ENCODE assay signal across 20 mouse cellular contexts in the genomic region with DNA sequence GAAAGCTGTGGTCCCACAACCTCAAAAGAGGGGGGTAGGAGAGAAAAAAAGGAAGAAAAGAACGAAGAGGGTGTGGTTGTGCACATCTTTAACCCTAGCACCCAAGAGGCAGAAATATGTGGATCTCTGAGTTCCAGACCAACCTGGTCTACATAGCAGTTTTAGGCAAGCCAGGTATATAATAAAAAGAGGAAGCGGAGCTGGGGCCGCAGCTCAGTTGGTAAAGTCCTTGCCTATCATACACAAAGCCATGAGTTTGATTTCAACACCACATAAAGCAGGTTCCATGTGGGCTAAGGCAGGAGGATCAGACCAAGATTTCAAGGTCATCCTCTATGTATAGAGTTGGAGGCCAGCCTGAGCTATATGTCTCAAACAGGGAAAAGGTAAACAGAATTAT. TPM values are rescaled to one million over a fixed set of nuclear protein-coding genes. Genes with fewer than 3 reads are reported as not detected.
A peak's percentile ranks its signal among the peaks of the same experiment; 100 is the strongest.
DNase-seq lines count a peak whose midpoint lies in the region; ATAC-seq and TF ChIP-seq lines count a peak whose summit lies in the region.
"Had no signal": no experiment of that assay in that cellular context is flagged by ENCODE, and none has a peak within 500 bp of the region (broad histone marks: within the 10 kb centered on the region; RNA-seq: fewer than 3 reads in every experiment).

No protein-coding gene starts in this region.

- peak overlapping the region; percentile 83 for H3K4me2 ChIP-seq in heart, embryonic 13.5 days
- peak overlapping the region; percentile 96; the same call in 1 of the 2 replicates for H3K4me2 ChIP-seq in heart, postnatal 0 days (ENCODE audit: low read depth, low read length)
- H3K4me2 ChIP-seq in midbrain, embryonic 16.5 days (ENCODE audit: low read length) = no peak overlapping the region
- H3K4me2 ChIP-seq: embryonic facial prominence, embryonic 12.5 days; hindbrain, embryonic 14.5 days had no signal

- 0 out of 2 replicates have a peak, but pooled peaks cover 4% of the 10 kb centered on the region for H3K27me3 ChIP-seq in heart, embryonic 13.5 days (replicated peaks)
- H3K27me3 ChIP-seq in testis, adult 2 months (ENCODE audit: control insufficient read depth, insufficient read depth, low read length) = no peaks in the 10 kb centered on the region
- no peaks in the 10 kb centered on the region for H3K27me3 ChIP-seq in heart, postnatal 0 days (ENCODE audit: control insufficient read depth, insufficient read depth, low read length)
- H3K27me3 ChIP-seq in midbrain, embryonic 16.5 days (ENCODE audit: control insufficient read depth, insufficient read depth, low read depth, low read length) = peaks cover 4% of the 10 kb centered on the region; the same call in 1 of the 2 replicates
- H3K27me3 ChIP-seq: embryonic facial prominence, embryonic 12.5 days; Patski had no signal

- intact Hi-C loops in heart, postnatal 10 days (cut with DNase I) = loop anchor here (10.0 kb wide), 1 partner anchor 555 kb away; a partner anchor contains a TSS

- peak overlapping the region; percentile 94; the same call in 1 of the 2 replicates for H3K9ac ChIP-seq in heart, embryonic 13.5 days
- no peak overlapping the region for H3K9ac ChIP-seq in heart, postnatal 0 days (replicated peaks; ENCODE audit: low read depth, low read length)
- H3K9ac ChIP-seq in midbrain, embryonic 16.5 days (ENCODE audit: low read depth, low read length) = no peak overlapping the region
- H3K9ac ChIP-seq: embryonic facial prominence, embryonic 12.5 days; hindbrain, embryonic 14.5 days; liver, embryonic 14.5 days had no signal

- H3K36me3 ChIP-seq in heart, embryonic 13.5 days = no peaks in the 10 kb centered on the region
- no peaks in the 10 kb centered on the region for H3K36me3 ChIP-seq in testis, adult 2 months (ENCODE audit: control insufficient read depth, insufficient read depth, low read length)
- no peaks in the 10 kb centered on the region for H3K36me3 ChIP-seq in heart, postnatal 0 days (replicated peaks; ENCODE audit: control insufficient read depth, insufficient read depth, low read length)
- H3K36me3 ChIP-seq in midbrain, embryonic 16.5 days (ENCODE audit: control insufficient read depth, insufficient read depth, low read length) = no peaks in the 10 kb centered on the region
- H3K36me3 ChIP-seq: embryonic facial prominence, embryonic 12.5 days had no signal

- no peak for TF ChIP-seq CTCF in testis, adult 2 months (IDR thresholded peaks at IDR 0.05; ENCODE audit: control insufficient read depth, insufficient read depth, insufficient replicate concordance, low read depth, low read length)
- no peak for TF ChIP-seq CTCF in heart, postnatal 0 days (IDR thresholded peaks at IDR 0.05; ENCODE audit: low read depth)

- H3K4me1 ChIP-seq in heart, embryonic 13.5 days = peaks cover 59% of the 10 kb centered on the region
- H3K4me1 ChIP-seq in testis, adult 2 months (ENCODE audit: control insufficient read depth, insufficient read depth, low read length) = peaks cover 19% of the 10 kb centered on the region
- peaks cover 18% of the 10 kb centered on the region; the same call in 1 of the 2 replicates for H3K4me1 ChIP-seq in heart, postnatal 0 days (ENCODE audit: control insufficient read depth, insufficient read depth)
- H3K4me1 ChIP-seq in midbrain, embryonic 16.5 days (ENCODE audit: control insufficient read depth, insufficient read depth, low read length) = peaks cover 15% of the 10 kb centered on the region

- no peak for TF ChIP-seq EP300 in heart, postnatal 0 days (IDR thresholded peaks at IDR 0.05; ENCODE audit: low read depth)

- H3K9me3 ChIP-seq in heart, embryonic 13.5 days = no peaks in the 10 kb centered on the region
- H3K9me3 ChIP-seq in heart, postnatal 0 days (replicated peaks; ENCODE audit: control insufficient read depth, low read length) = no peaks in the 10 kb centered on the region
- H3K9me3 ChIP-seq in midbrain, embryonic 16.5 days (replicated peaks; ENCODE audit: control insufficient read depth, low read length, poor library complexity, severe bottlenecking) = no peaks in the 10 kb centered on the region
- H3K9me3 ChIP-seq: embryonic facial prominence, embryonic 12.5 days had no signal

- peak overlapping the region; percentile 64 for H3K4me3 ChIP-seq in heart, embryonic 13.5 days
- no peak overlapping the region for H3K4me3 ChIP-seq in testis, adult 2 months (ENCODE audit: control insufficient read depth, low read depth, low read length)
- H3K4me3 ChIP-seq in heart, postnatal 0 days (ENCODE audit: low read depth, low read length) = no peak overlapping the region
- H3K4me3 ChIP-seq in midbrain, embryonic 16.5 days (ENCODE audit: low read depth, low read length) = no peak overlapping the region
- H3K4me3 ChIP-seq: embryonic facial prominence, embryonic 12.5 days had no signal

- no peak for ATAC-seq in heart, embryonic 13.5 days (ENCODE audit: extremely low read depth, insufficient number of reproducible peaks, low FRiP score, low TSS enrichment)
- ATAC-seq in heart, postnatal 0 days (ENCODE audit: insufficient read depth, low read depth) = no peak
- ATAC-seq in midbrain, embryonic 16.5 days = no peak
- ATAC-seq: CD4-positive, CD25-positive, alpha-beta regulatory T cell, adult 4 months; Patski had no signal

- H3K27ac ChIP-seq in heart, embryonic 13.5 days (replicated peaks) = 0 out of 2 replicates have a peak overlapping the region, but pooled peaks have one; percentile 12
- 0 out of 2 replicates have a peak overlapping the region, but pooled peaks have one; percentile 35 for H3K27ac ChIP-seq in testis, adult 2 months (ENCODE audit: control insufficient read depth, insufficient read depth, low read depth, low read length)
- H3K27ac ChIP-seq in heart, postnatal 0 days (ENCODE audit: low read depth) = peak overlapping the region; percentile 81
- no peak overlapping the region for H3K27ac ChIP-seq in midbrain, embryonic 16.5 days (ENCODE audit: low read length)
- H3K27ac ChIP-seq: embryonic facial prominence, embryonic 12.5 days; hindbrain, embryonic 14.5 days; liver, embryonic 14.5 days; macrophage had no signal

- 76% methylated on average over 3 of the region's 3 CpGs for WGBS in heart, embryonic 13.5 days
- 84% methylated on average over 3 of the region's 3 CpGs for WGBS in heart, postnatal 0 days
- 87% methylated on average over 3 of the region's 3 CpGs for WGBS in midbrain, embryonic 16.5 days

- no peak for TF ChIP-seq POLR2A in testis, adult 2 months (IDR thresholded peaks at IDR 0.05; ENCODE audit: control insufficient read depth, low read depth, low read length)

- DNase-seq in heart, postnatal 10 days = no peak
- no peak for DNase-seq in testis, postnatal 14 days (ENCODE audit: low spot score)
- no peak for DNase-seq in heart, postnatal 0 days (ENCODE audit: low spot score)
- DNase-seq in adrenal gland, adult 18-20 months (ENCODE audit: low spot score in 2 of 2) = no peak
- DNase-seq: cerebellum, adult 11 months; gastrocnemius, postnatal 25 days; kidney, adult 8-10 months; kidney, postnatal 4 days; left cerebral cortex, postnatal 4 days; midbrain, embryonic 14.5 days; spleen, adult 18-20 months had no signal

RNA-seq across cellular contexts. Expression of a gene that starts 4.0 kb away (rescaled TPM):
- 28.9 and 36.2 TPM in 2 replicates for polyA plus RNA-seq in heart, embryonic 13.5 days (2015; fragmentation: Nextera tagmentation; extraction: Ambion mirVana)
- 100 to 1,000 TPM; 129 to 131 TPM for total RNA-seq in heart, postnatal 10 days (2021)
- 7.8 and 10.9 TPM in 2 replicates for polyA plus RNA-seq in testis, adult 2 months (2012; rRNA removed)
- total RNA-seq in heart, postnatal 0 days (2014; rRNA removed; ENCODE audit: low replicate concordance) = 39.7 and 50.9 TPM in 2 replicates
- 29.2 and 29.7 TPM in 2 replicates for polyA plus RNA-seq in heart, postnatal 0 days (2015; fragmentation: Nextera tagmentation; extraction: Ambion mirVana)
- 100 to 1,000 TPM; 143 to 231 TPM for total RNA-seq in adrenal gland, adult 18-20 months (2021)
- 1.3 and 1.7 TPM in 2 replicates for polyA plus RNA-seq in midbrain, embryonic 16.5 days (2015; fragmentation: Nextera tagmentation; extraction: Ambion mirVana)
